Mouse (Mus musculus): ENCODE measurements around the gene Il18bp.

Gene Il18bp

GRCm38 (mm10) chr7:102000921-102001630 lies 17.4 kb downstream of the Il18bp start:
- peak; percentile 43 for DNase-seq (ENCODE audit: low spot score)

GRCm38 (mm10) chr7:102000296-102000695 lies 18.2 kb downstream of the Il18bp start:
- no peak for DNase-seq (ENCODE audit: low spot score)

GRCm38 (mm10) chr7:101999461-102000151 lies 18.9 kb downstream of the Il18bp start:
- no peak for DNase-seq (ENCODE audit: low spot score)

- DNase-seq (ENCODE audit: low spot score), result peak; percentile 84
These were observed 20.1 kb downstream of the Il18bp start for GRCm38 (mm10) chr7:101998194-101998927.

- no peak for DNase-seq (ENCODE audit: low spot score)
These were observed 24.2 kb downstream of the Il18bp start for GRCm38 (mm10) chr7:101994241-101994640.

GRCm38 (mm10) chr7:101985081-101985480 lies 33.4 kb downstream of the Il18bp start:
- DNase-seq (ENCODE audit: low spot score), result no peak

GRCm38 (mm10) chr7:101982735-101983134 lies 35.8 kb downstream of the Il18bp start:
- DNase-seq (ENCODE audit: low spot score), result no peak

- no peak for DNase-seq (ENCODE audit: low spot score)
These were observed 44.0 kb downstream of the Il18bp start for GRCm38 (mm10) chr7:101974505-101974904.

GRCm38 (mm10) chr7:101973730-101974129 lies 44.8 kb downstream of the Il18bp start:
- DNase-seq (ENCODE audit: low spot score), result no peak

GRCm38 (mm10) chr7:101971721-101972120 lies 46.8 kb downstream of the Il18bp start:
- DNase-seq (ENCODE audit: low spot score), result no peak

- DNase-seq (ENCODE audit: low spot score), result peak; percentile 73
These were observed 47.5 kb downstream of the Il18bp start for GRCm38 (mm10) chr7:101970821-101971461.

- DNase-seq (ENCODE audit: low spot score), result peak; percentile 87
These were observed 48.1 kb downstream of the Il18bp start for GRCm38 (mm10) chr7:101970429-101970775.

- DNase-seq (ENCODE audit: low spot score), result peak; percentile 90
These were observed 48.6 kb downstream of the Il18bp start for GRCm38 (mm10) chr7:101969694-101970428.

- no peak for DNase-seq (ENCODE audit: low spot score)
These were observed 49.7 kb downstream of the Il18bp start for GRCm38 (mm10) chr7:101968751-101969150.

GRCm38 (mm10) chr7:101967256-101967655 lies 51.2 kb downstream of the Il18bp start:
- no peak for DNase-seq (ENCODE audit: low spot score)

GRCm38 (mm10) chr7:101965606-101966005 lies 52.9 kb downstream of the Il18bp start:
- DNase-seq (ENCODE audit: low spot score), result no peak

Data from ovary, postnatal 36 days (tissue).